Mouse (Mus musculus) kidney, postnatal 0 days (tissue): Measurements from ENCODE around the gene Sphk2. TPM values are rescaled to one million over a fixed set of nuclear protein-coding genes. Genes with fewer than 3 reads are reported as not detected.
"Not testable (repeated sequence)": the region's sequence is repeated elsewhere in the genome, so short reads cannot be mapped to it uniquely, and the experiment has no call there.

Source experiments
- ATAC-seq: fragments of 200-750 bp; cut with Nextera tagmentation; replicated peaks from 2 replicates; pipeline ENCODE4 v1.8.0; 2017; ENCODE audit warnings: low read depth, moderate number of reproducible peaks, moderate TSS enrichment, moderate library complexity; ENCODE audit not compliant: low FRiP score
- DNase-seq: peaks from one replicate; pipeline ENCODE4 v3.0.0-alpha.2; 2016; ENCODE audit warnings: low spot score
- H3K27ac ChIP-seq: fragments of 300-500 bp; sonication (generic); 2 replicates; pipeline ENCODE4 v1.5.1; 2014; ENCODE audit warnings: mild to moderate bottlenecking
- H3K27me3 ChIP-seq: fragments of 300-500 bp; sonication (generic); 2 replicates; pipeline ENCODE4 v1.6.1; 2014; ENCODE audit warnings: low read length, mixed read lengths; ENCODE audit not compliant: insufficient read depth
- H3K36me3 ChIP-seq: fragments of 300-500 bp; sonication (generic); 2 replicates; pipeline ENCODE4 v1.6.1; 2014; ENCODE audit warnings: low read length, mixed read lengths; ENCODE audit not compliant: insufficient read depth
- H3K4me1 ChIP-seq: fragments of 300-500 bp; sonication (generic); replicated peaks from 2 replicates; pipeline ENCODE4 v1.6.1; 2014; ENCODE audit warnings: antibody characterized with exemption, low read length, mixed read lengths; ENCODE audit not compliant: insufficient read depth
- H3K4me2 ChIP-seq: fragments of 300-500 bp; sonication (generic); 2 replicates; pipeline ENCODE4 v1.6.1; 2014; ENCODE audit warnings: mild to moderate bottlenecking, low read length, moderate library complexity, mixed read lengths
- H3K4me3 ChIP-seq: fragments of 300-500 bp; sonication (generic); replicated peaks from 2 replicates; pipeline ENCODE4 v1.5.1; 2014; ENCODE audit warnings: low read depth, low read length
- H3K9ac ChIP-seq: fragments of 300-500 bp; sonication (generic); 2 replicates; pipeline ENCODE4 v1.6.1; 2014; ENCODE audit warnings: low read depth, low read length
- H3K9me3 ChIP-seq: fragments of 300-500 bp; sonication (generic); replicated peaks from 2 replicates; pipeline ENCODE4 v1.6.1; 2016; ENCODE audit warnings: low read length, inconsistent platforms, mixed read lengths
- CTCF ChIP-seq: IDR thresholded peaks from 2 replicates; pipeline ENCODE4 v1.5.1; 2016; ENCODE audit warnings: antibody characterized with exemption, low read depth, mild to moderate bottlenecking, moderate library complexity
- WGBS: fragments of 180-500 bp; shearing (Covaris S2); extraction: QIAGEN DNeasy Blood & Tissue Kit; methylation state at CpG from one replicate; pipeline ENCODE4 v1.1.7; 2014; 5-methylcytosine and 5-hydroxymethylcytosine counted together
- polyA plus RNA-seq: library from polyadenylated mRNA; unstranded; fragments of >200 nt; fragmentation: Nextera tagmentation; extraction: Ambion mirVana; gene quantifications from 2 replicates; pipeline ENCODE4 v1.2.1, GENCODE M21; 2015

Sphk2 gene
- polyA plus RNA-seq, 1 experiment from 2014 or later: 20.8 TPM

GRCm38 (mm10) chr7:45677627-45678295 lies 40.0 kb downstream of the Sphk2 start:
- Histone ChIP-seq H3K4me3 (no peak overlapping the region), H3K9ac (no peak overlapping the region), H3K4me1 (peaks cover 13% of the 10 kb centered on the region), H3K4me2 (no peak overlapping the region), H3K27ac (no peak overlapping the region), H3K9me3 (no peaks in the 10 kb centered on the region), H3K27me3 (no peaks in the 10 kb centered on the region), H3K36me3 (no peaks in the 10 kb centered on the region)
- WGBS: 79% methylated on average over 7 of the region's 7 CpGs
- DNase-seq: no peak
- TF ChIP-seq CTCF: no peak
- ATAC-seq: no peak

GRCm38 (mm10) chr7:45668921-45669320 lies 48.9 kb downstream of the Sphk2 start:
- Histone ChIP-seq H3K36me3 (no peaks in the 10 kb centered on the region), H3K9me3 (no peaks in the 10 kb centered on the region), H3K4me3 (no peak overlapping the region), H3K4me2 (no peak overlapping the region), H3K9ac (no peak overlapping the region), H3K27ac (no peak overlapping the region), H3K27me3 (no peaks in the 10 kb centered on the region), H3K4me1 (peaks cover 7% of the 10 kb centered on the region; the same call in 1 of the 2 replicates)
- no peak for DNase-seq
- peak; percentile 41; the same call in 1 of the 2 replicates for TF ChIP-seq CTCF
- WGBS: 94% methylated on average over 9 of the region's 9 CpGs
- no peak for ATAC-seq

GRCm38 (mm10) chr7:45667761-45668160 lies 50.0 kb downstream of the Sphk2 start:
- Histone ChIP-seq H3K4me1 (peaks cover 7% of the 10 kb centered on the region), H3K4me2 (no peak overlapping the region), H3K9ac (no peak overlapping the region), H3K27ac (no peak overlapping the region), H3K27me3 (no peaks in the 10 kb centered on the region), H3K9me3 (no peaks in the 10 kb centered on the region), H3K4me3 (no peak overlapping the region), H3K36me3 (no peaks in the 10 kb centered on the region)
- DNase-seq (no peak), ATAC-seq (no peak)
- TF ChIP-seq CTCF: no peak
- WGBS: 85% methylated on average over 14 of the region's 14 CpGs

- TF ChIP-seq CTCF: no peak
- no peaks in the 10 kb centered on the region for H3K27me3 ChIP-seq
- H3K36me3 ChIP-seq: no peaks in the 10 kb centered on the region
- DNase-seq (no peak), ATAC-seq (no peak)
- 79% methylated on average over 7 of the region's 7 CpGs for WGBS
- no peak within 1 kb of the TSS for H3K27ac ChIP-seq
- H3K4me3 ChIP-seq: no peak within 1 kb of the TSS
- H3K4me1 ChIP-seq: peaks cover 7% of the 10 kb centered on the region
- no peak within 1 kb of the TSS for H3K4me2 ChIP-seq
- H3K9me3 ChIP-seq: no peaks in the 10 kb centered on the region
- H3K9ac ChIP-seq: no peak within 1 kb of the TSS
Observed at GRCm38 (mm10) chr7:45666161-45666560, 51.6 kb downstream of the Sphk2 start, which contains the start of gene Fut2. Fut2 (minus strand) TSS chr7:45666394.

DNA sequence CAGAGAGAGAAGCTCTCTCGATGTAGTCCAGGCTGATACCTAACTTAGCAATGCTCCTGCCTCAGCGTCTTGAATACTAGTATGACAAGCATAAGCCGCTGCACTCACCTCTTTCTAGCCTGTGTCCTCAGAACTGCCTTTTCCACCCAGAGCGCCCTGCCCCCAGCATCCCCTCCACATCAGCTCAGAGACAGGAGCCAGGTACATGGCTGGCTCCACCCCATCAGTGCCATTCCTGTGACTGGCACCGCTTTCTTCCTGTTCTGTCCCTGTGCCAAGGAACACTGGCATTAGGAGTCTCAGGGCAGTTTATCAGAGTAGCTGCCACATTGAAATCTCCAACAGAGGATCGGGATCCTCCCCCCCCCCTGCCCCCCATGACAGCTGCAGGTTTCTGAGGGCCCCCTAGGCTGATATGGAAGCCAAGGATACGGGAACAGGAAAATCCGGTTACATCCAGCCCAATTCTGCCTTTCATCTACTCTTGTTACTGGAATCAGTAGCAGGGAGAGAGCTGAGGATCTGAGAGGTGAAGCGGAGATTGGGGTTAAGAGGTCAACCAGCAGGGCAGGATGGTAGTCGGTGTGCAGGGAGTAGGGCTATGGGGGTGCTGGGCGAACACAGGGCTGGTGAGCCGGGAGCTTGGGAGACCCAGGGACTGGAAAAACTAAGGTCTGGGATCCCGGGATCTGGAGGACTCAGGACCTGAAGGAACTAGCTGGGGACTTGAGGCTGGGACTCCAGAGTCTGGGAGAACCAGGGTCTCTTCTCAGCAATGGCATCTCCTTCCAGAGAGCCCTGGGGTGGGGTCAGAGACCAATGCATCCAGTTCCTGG lies 52.3 kb downstream of the Sphk2 start:
- Histone ChIP-seq H3K27ac (no peak overlapping the region), H3K4me2 (no peak overlapping the region), H3K4me1 (peaks cover 7% of the 10 kb centered on the region), H3K36me3 (no peaks in the 10 kb centered on the region), H3K4me3 (no peak overlapping the region), H3K27me3 (no peaks in the 10 kb centered on the region), H3K9me3 (no peaks in the 10 kb centered on the region), H3K9ac (no peak overlapping the region)
- no peak for TF ChIP-seq CTCF
- DNase-seq: no peak
- ATAC-seq: no peak; the same call in 1 of the 2 replicates
- WGBS: 50% methylated on average over 13 of the region's 13 CpGs

GRCm38 (mm10) chr7:45661702-45662101 lies 56.1 kb downstream of the Sphk2 start:
- not testable (repeated sequence) for H3K9ac ChIP-seq, H3K4me1 ChIP-seq, H3K27me3 ChIP-seq, H3K9me3 ChIP-seq, ATAC-seq, H3K36me3 ChIP-seq, H3K4me3 ChIP-seq, DNase-seq, H3K4me2 ChIP-seq, H3K27ac ChIP-seq
- WGBS: 94% methylated on average over 6 of the region's 6 CpGs
